Mouse (Mus musculus) urinary bladder, postnatal 14 days (tissue): ENCODE results near the gene Rab29.
"Not testable (repeated sequence)": the region's sequence is repeated elsewhere in the genome, so short reads cannot be mapped to it uniquely, and the experiment has no call there.

Experiments used
- DNase-seq: peaks from one replicate; pipeline ENCODE4 v3.0.0; 2021; ENCODE audit warnings: low spot score

The Rab29 gene

DNA sequence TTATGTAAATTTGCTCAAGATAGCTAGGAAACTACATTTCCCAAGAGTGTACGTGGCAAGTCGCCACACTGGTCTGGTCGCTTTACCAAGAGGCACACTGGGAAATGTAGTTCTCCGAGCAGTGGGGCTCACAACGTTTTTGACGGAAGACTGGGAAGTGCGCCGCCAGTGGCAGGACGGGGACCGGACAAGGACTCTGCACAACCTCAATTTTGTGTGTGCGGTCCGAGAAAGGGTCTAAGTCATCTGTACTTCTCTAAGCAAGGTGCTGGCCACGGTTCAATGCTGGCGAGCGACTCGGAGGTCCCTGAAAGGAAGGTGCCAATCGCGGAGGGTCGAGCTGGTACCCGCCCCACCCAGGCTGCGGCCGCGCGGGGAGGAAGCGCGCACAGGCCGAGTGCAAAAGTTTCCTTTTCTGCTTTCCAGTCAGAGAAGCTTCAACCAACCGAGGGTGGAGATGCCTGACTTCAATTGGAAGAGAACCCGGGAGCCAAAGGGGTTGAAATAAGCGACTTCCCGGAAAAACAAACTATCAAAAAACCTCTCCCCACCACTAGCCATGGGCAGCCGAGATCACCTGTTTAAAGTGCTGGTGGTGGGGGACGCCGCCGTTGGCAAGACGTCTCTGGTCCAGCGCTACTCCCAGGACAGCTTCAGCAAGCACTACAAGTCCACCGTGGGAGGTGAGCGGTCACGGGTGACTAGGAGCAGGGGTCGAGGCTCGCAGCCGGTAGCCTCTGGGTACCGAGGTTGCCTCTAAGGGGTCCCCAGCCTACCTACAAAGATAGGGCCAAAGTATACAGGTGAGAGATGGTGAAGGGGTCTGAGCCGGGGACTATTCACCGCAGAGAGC is at the start of gene Rab29:
Rab29 (plus strand) TSS at position 132 of the 853 bp plus-strand sequence.
- peak; percentile 95 for DNase-seq

DNA sequence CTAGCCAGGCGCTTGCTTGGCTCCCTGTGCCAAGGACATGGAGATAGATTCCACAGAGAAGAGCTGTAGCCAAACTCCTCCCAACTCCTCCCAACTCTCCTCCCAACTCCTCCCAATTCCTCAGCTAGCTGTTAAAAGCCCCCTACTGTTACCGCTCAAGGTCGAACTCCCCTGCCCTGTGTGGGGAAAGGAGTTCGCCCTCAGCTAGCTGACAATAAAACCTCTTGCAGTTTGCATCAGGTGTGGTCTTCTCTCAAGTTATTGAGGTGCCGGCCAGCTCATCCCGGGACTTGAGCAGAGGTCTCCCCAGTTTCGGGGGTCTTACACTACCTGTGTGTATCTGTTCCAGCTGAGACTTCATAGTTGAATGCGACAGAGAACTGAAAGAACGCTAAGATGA is 46.7 kb upstream of the Rab29 start:
- DNase-seq, result not testable (repeated sequence)

DNA sequence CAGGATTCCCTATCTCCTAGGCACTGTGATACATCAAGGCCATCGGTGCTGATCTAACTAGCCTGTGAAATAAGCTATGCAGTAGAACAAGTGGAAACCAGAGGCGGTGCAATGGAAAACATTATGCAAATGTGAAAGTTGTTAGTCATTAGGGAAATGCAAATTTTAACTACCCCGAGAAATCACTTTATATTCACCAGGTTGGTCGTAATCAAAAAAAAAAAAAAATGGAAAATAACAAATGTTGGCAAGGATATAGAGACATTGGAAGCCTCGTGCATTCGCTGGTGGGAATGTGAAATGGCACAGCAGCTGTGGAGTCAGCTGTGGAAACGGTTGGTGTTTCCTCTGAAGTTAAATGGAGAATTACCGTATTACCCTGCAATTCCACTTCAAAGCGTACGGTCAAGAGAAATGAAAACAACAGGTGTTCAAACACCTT is 46.1 kb upstream of the Rab29 start:
- DNase-seq, result no peak

DNA sequence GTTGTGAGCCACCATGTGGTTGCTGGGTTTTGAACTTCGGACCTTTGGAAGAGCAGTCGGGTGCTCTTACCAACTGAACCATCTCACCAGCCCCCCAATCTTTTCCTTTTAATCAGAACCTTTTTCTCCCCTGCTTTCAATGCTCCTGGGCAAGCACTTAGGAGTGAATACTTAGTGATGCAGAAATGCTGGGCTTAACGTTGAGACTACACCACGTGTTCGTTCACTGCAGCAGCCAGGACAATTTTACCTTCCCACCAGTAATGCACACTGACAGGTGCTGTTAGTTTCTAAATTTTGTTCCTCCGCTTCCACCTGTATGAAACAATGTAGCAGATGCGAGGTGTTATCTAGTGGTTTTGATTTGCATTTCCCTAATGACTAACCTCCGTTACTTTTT is 44.7 kb upstream of the Rab29 start:
- no peak for DNase-seq

- DNase-seq, result no peak
Observed at GRCm38 (mm10) chr1:131822856-131823492, 44.0 kb upstream of the Rab29 start.

DNA sequence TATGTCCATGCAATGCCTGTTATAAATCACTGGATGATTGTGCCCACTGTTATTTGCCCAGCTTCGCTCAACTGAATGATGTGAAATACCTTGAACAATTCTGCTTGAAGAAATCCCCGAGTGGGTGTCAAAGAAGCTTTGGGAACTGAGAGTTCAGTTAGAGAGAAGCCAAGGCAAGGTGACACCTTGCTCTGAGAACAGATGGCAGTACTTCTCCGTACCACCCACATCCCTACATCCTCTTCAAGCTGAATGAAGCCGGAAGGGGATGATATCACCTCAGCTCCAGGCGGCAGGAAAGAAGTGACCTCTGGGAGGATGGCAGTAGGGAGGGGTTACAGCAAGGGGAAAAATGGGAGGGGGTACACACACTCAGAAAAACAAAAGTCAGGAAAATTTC is 43.5 kb upstream of the Rab29 start:
- DNase-seq, result no peak

GRCm38 (mm10) chr1:131824528-131825181 is 42.4 kb upstream of the Rab29 start:
- DNase-seq, result no peak

GRCm38 (mm10) chr1:131827207-131827786 is 39.7 kb upstream of the Rab29 start, which contains the start of gene Slc41a1:
Gene Slc41a1 (plus strand): TSS chr1:131827493.
- DNase-seq, result no peak

DNA sequence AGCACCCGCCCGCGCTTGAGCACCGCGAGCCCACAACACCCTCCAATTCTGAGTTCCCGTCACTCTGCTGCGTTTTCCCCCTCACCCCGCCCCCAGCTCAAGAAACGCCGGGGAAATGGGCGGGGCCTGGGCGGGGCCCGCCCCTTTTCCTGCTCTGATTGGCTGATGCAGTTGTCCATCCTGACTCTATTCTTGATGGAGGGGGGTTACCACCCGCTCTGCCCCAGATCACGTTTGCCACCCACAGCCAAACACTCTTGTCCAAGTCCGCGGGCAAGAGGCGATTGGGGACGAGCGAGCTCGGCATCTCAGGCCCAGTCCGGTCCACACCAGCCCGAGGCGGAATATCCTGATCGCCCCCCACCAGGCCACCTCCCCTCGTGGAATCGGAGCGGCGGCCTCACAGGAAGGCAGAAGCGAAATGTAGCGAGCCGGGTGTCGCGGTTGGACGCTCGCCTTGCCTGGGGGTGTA is 39.2 kb upstream of the Rab29 start:
- DNase-seq, result peak; percentile 91

- peak; percentile 33 for DNase-seq
Observed at GRCm38 (mm10) chr1:131828297-131829126, 38.5 kb upstream of the Rab29 start.

DNA sequence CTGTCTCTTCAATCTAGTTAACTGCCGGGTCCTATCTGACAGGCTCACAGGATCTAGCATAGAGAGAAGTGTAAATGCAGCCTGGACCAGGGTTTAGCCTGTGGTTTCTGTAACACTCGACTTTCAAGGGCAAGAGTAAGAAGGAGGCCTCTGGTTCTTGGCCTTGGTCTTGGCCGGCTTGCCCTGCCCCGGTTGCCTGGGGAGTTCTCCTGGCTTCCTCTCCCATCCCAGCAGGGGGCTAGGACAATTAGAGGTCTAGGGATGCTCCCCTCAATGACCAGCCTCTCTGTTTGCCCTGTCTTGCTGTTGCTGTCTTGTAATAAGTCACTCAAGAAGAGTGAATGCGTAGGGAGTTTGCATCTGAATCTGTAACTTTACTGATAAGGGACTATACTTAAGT is 37.7 kb upstream of the Rab29 start:
- DNase-seq, result no peak

DNA sequence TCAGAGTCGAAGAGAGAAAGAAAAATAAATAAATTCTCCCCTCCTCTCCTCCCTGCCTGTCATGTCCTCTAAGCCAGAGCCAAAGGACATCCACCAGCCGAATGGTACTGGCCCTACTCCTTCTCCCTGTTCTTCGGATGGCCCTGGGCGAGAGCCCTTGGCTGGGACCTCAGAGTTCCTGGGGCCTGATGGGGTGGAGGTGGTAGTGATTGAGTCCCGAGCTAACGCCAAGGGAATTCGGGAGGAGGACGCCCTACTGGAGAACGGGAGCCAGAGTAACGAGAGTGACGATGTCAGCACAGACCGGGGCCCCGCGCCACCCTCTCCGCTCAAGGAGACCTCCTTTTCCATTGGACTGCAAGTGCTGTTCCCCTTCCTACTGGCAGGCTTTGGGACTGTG is 36.5 kb upstream of the Rab29 start:
- no peak for DNase-seq

DNA sequence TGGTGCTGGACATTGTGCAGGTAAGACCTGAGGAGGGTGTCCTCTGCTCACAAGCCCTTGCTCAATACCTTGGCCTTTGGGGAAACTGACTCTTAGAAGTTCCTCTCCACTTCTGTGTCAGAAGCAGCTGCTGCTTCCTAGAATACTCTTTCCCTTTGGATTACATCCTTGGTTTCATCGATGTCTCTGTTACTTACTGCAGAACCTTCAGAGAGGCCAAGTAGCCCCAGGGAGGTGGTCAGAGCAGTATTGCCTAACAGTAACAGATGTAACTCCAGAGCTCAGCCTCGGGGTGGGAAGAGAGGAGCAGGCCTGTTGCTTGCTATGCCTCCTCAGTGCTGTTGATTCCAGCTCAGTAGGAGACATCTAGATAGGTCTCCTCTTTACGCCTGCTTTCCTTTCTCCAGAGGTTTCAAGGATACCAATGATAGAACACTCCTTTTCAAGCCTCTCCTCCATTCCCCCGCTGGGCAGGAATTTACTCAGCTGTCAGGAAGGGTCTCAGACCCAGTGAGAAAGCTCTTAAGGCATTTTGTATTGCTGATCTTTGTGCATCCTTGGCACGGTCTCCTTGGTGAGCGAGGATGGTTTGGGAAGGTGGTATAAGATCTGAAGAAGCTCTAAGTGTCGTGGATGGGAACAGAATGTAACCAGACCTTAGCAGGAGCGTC is 35.9 kb upstream of the Rab29 start:
- no peak for DNase-seq

GRCm38 (mm10) chr1:131837035-131837434 is 30.0 kb upstream of the Rab29 start:
- DNase-seq, result no peak

- DNase-seq, result no peak
Observed at GRCm38 (mm10) chr1:131838542-131838941, 28.5 kb upstream of the Rab29 start.

- DNase-seq, result no peak
Observed at GRCm38 (mm10) chr1:131839279-131839678, 27.7 kb upstream of the Rab29 start.

DNA sequence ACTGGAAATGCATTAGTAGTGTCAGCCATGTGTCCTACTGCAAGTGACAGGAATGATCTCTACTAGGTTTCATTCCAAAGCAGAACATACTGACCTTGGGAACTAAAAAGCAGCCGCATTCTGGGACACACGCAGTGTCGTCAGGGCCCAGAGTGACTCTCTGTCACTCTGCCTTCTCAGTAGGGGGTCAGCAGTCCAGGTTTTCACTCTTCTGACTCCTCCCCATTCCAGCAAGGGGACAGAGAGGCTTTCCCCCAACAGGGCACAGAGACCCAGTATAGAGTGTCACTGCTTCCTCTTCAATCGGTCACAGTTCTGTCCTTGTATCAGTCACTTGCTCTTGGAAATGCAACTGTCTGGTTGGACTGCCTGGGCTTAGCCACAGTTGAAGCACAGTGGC is 24.8 kb upstream of the Rab29 start:
- no peak for DNase-seq

DNA sequence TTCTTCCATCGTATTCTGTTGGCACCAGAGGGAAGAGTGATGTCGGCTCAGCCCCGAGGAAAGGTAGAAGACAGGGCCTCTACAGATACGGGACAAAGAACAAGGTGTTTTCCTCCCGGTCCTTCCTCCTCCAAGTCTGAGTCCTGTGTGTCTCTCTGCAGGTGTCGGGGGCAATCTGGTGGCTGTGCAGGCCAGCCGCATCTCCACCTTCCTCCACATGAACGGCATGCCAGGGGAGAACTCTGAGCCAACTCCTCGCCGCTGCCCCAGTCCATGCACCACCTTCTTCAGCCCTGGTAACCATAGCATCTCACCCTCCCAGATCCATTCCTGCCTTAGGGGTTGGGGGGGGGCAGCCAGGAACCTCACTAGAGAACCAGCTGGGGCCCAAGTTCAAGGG is 23.3 kb upstream of the Rab29 start:
- DNase-seq, result no peak

- no peak for DNase-seq
Observed at GRCm38 (mm10) chr1:131844883-131845282, 22.1 kb upstream of the Rab29 start.

DNA sequence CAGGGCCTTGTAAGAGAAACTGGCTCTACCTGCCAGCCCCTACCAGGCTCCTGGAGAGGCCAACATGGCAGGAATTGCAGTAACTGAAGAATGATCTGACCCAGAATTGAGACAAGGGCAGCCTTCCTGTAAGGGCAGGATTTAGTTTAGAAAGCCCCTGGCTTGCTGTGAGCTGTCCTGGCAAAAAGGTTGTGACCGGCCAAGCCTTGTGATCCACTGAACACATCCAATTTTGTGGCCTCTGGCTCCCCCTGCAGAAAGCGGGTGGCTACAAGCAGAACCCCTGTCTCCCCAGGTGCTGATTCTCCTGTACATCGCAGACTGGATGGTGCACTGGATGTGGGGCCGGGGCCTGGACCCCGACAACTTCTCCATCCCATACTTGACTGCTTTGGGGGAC is 20.8 kb upstream of the Rab29 start:
- peak; percentile 54 for DNase-seq

- no peak for DNase-seq
Observed at GRCm38 (mm10) chr1:131861811-131862210, 5.2 kb upstream of the Rab29 start.
